Mouse (Mus musculus): ENCODE data around the gene Trim2.

Trim2 gene

GRCm38 (mm10) chr3:84253655-84254519 is 52.8 kb downstream of the Trim2 start:
- no peak for DNase-seq

GRCm38 (mm10) chr3:84252776-84253654 is 53.7 kb downstream of the Trim2 start:
- DNase-seq, result no peak

- no peak for DNase-seq
Observed at GRCm38 (mm10) chr3:84251721-84252120, 55.0 kb downstream of the Trim2 start.

- DNase-seq, result no peak
Observed at GRCm38 (mm10) chr3:84250275-84250674, 56.4 kb downstream of the Trim2 start.

- DNase-seq, result no peak
Observed at GRCm38 (mm10) chr3:84247789-84248188, 58.9 kb downstream of the Trim2 start.

GRCm38 (mm10) chr3:84246421-84246861 is 60.2 kb downstream of the Trim2 start:
- DNase-seq, result no peak

- DNase-seq, result no peak
Observed at GRCm38 (mm10) chr3:84243116-84243515, 63.6 kb downstream of the Trim2 start.

- no peak for DNase-seq
Observed at GRCm38 (mm10) chr3:84242497-84242896, 64.2 kb downstream of the Trim2 start.

- DNase-seq, result no peak
Observed at GRCm38 (mm10) chr3:84241098-84241497, 65.6 kb downstream of the Trim2 start.

- no peak for DNase-seq
Observed at GRCm38 (mm10) chr3:84235420-84236304, 71.0 kb downstream of the Trim2 start.

GRCm38 (mm10) chr3:84234562-84234961 is 72.1 kb downstream of the Trim2 start:
- DNase-seq, result no peak

- DNase-seq, result no peak
Observed at GRCm38 (mm10) chr3:84233663-84234415, 72.8 kb downstream of the Trim2 start.

- DNase-seq, result no peak
Observed at GRCm38 (mm10) chr3:84232312-84232711, 74.4 kb downstream of the Trim2 start.

GRCm38 (mm10) chr3:84230988-84231387 is 75.7 kb downstream of the Trim2 start:
- DNase-seq, result no peak

- peak; percentile 29 to 31 for DNase-seq
Observed at GRCm38 (mm10) chr3:84228911-84229310, 77.8 kb downstream of the Trim2 start.

GRCm38 (mm10) chr3:84228203-84228870 is 78.3 kb downstream of the Trim2 start:
- peak; percentile 54 to 60 for DNase-seq

GRCm38 (mm10) chr3:84227628-84228027 is 79.0 kb downstream of the Trim2 start:
- no peak for DNase-seq

GRCm38 (mm10) chr3:84224982-84225381 is 81.7 kb downstream of the Trim2 start:
- peak in 1 of 2 experiments; percentile 9 for DNase-seq

GRCm38 (mm10) chr3:84220748-84221147 is 85.9 kb downstream of the Trim2 start:
- DNase-seq, result peak in 1 of 2 experiments; percentile 5

- DNase-seq, result no peak
Observed at GRCm38 (mm10) chr3:84220326-84220725, 86.4 kb downstream of the Trim2 start.

GRCm38 (mm10) chr3:84219720-84220273 is 86.9 kb downstream of the Trim2 start:
- no peak for DNase-seq

Measured in thymus, postnatal 36 days (tissue).